Mouse (Mus musculus) kidney, embryonic 15.5 days (tissue): Measurements from ENCODE around the gene Nell1. TPM values are rescaled to one million over a fixed set of nuclear protein-coding genes. Genes with fewer than 3 reads are reported as not detected.

Experiments used
- ATAC-seq: fragments of 200-750 bp; cut with Nextera tagmentation; replicated peaks from 2 replicates; pipeline ENCODE4 v1.8.0; 2017; ENCODE audit warnings: moderate TSS enrichment; ENCODE audit not compliant: low FRiP score
- H3K27ac ChIP-seq: fragments of 300-500 bp; sonication (generic); 2 replicates; pipeline ENCODE4 v1.5.1; 2015; ENCODE audit warnings: mild to moderate bottlenecking, inconsistent platforms
- H3K27me3 ChIP-seq: fragments of 300-500 bp; sonication (generic); 2 replicates; pipeline ENCODE4 v1.6.1; 2015; ENCODE audit warnings: inconsistent platforms
- H3K36me3 ChIP-seq: fragments of 300-500 bp; sonication (generic); 2 replicates; pipeline ENCODE4 v1.6.1; 2015; ENCODE audit warnings: inconsistent platforms
- H3K4me1 ChIP-seq: fragments of 300-500 bp; sonication (generic); 2 replicates; pipeline ENCODE4 v1.6.1; 2015; ENCODE audit warnings: inconsistent platforms
- H3K4me2 ChIP-seq: fragments of 300-500 bp; sonication (generic); 2 replicates; pipeline ENCODE4 v1.6.1; 2015; ENCODE audit warnings: moderate library complexity, mild to moderate bottlenecking, inconsistent platforms
- H3K4me3 ChIP-seq: fragments of 300-500 bp; sonication (generic); replicated peaks from 2 replicates; pipeline ENCODE4 v1.5.1; 2015; ENCODE audit warnings: mild to moderate bottlenecking, inconsistent platforms
- H3K9ac ChIP-seq: fragments of 300-500 bp; sonication (generic); 2 replicates; pipeline ENCODE4 v1.6.1; 2015; ENCODE audit warnings: mild to moderate bottlenecking, inconsistent platforms
- H3K9me3 ChIP-seq: fragments of 300-500 bp; sonication (generic); replicated peaks from 2 replicates; pipeline ENCODE4 v1.6.1; 2016; ENCODE audit warnings: inconsistent platforms
- WGBS: fragments of 180-500 bp; shearing (Covaris S2); methylation state at CpG from one replicate; pipeline ENCODE4 v1.1.7; 2015; ENCODE audit warnings: mixed read lengths; 5-methylcytosine and 5-hydroxymethylcytosine counted together
- polyA plus RNA-seq: library from polyadenylated mRNA; unstranded; fragments of >200 nt; fragmentation: Nextera tagmentation; extraction: Ambion mirVana; gene quantifications from 2 replicates; pipeline ENCODE4 v1.2.1, GENCODE M21; 2015

Gene Nell1
- polyA plus RNA-seq, 1 experiment from 2014 or later = 11.5 TPM

DNA sequence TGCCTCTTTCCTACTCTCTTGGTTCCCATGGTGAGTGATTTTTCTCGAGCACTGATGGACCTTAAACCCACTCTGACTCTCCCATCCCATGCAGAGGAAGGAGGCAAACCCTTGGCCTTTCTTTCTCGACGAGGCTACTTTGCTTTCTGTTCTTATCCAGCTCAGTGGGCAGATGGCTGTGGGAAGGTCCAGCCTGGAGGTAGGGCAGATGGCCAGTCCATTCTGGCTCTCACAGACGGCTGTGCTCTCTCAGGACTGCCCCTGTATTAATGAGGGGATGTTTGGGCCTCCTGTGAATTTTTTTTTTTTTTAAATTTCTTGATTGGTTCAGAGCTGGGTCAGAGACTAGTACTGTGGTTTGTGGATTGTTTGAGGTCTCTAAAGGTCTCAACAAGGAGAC is 5.1 kb upstream of the Nell1 start:
- H3K4me3 ChIP-seq = no peak overlapping the region
- no peaks in the 10 kb centered on the region for H3K36me3 ChIP-seq
- no peak overlapping the region for H3K9ac ChIP-seq
- H3K4me1 ChIP-seq = peaks cover 5% of the 10 kb centered on the region
- WGBS = 50% methylated on average over 4 of the region's 4 CpGs
- no peaks in the 10 kb centered on the region for H3K9me3 ChIP-seq
- no peak overlapping the region for H3K27ac ChIP-seq
- H3K27me3 ChIP-seq = peaks cover 13% of the 10 kb centered on the region
- ATAC-seq = no peak
- H3K4me2 ChIP-seq = no peak overlapping the region

DNA sequence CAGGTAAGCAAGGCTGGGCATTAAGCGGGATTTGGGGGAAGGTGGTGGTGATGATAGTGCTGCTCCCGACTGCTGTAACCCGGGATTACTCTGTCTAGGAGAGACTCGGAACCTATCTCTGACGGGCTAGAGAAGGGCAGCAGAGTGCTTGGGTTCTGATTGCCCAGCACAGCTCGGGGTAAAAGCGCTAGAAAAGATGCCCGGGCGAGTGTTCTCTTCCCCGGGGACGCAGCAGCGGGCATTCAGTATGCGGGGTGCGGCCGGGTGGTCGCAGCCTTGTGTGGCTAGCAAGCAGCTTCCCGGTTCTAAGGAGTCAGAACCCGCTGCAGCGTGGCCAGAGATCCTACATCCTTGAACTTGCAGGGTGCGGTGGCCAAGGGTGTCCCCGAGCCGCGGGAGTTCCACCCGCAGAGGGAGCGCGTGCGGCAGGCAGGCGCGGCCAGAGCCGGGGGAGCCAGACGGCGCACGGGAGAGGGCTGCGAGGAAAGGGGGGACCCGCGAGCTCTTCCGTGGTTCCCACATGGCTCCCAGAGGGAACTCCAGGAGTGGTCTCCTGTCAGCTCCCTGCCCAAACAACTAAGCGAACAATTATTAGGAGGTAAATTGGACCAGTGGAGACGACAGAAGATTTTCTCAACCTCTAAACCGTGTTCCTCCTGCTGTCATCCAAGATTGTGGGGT is 917 bp downstream of the Nell1 start:
- peak overlapping the region; percentile 59 for H3K4me3 ChIP-seq
- H3K9me3 ChIP-seq = no peaks in the 10 kb centered on the region
- no peaks in the 10 kb centered on the region for H3K36me3 ChIP-seq
- WGBS = under 1% methylated on average over 40 of the region's 40 CpGs
- H3K9ac ChIP-seq = peak overlapping the region; percentile 50
- no peak overlapping the region for H3K27ac ChIP-seq
- peak; percentile 55 for ATAC-seq
- peaks cover 31% of the 10 kb centered on the region for H3K4me1 ChIP-seq
- H3K27me3 ChIP-seq = peaks cover 56% of the 10 kb centered on the region
- H3K4me2 ChIP-seq = peak overlapping the region; percentile 95

DNA sequence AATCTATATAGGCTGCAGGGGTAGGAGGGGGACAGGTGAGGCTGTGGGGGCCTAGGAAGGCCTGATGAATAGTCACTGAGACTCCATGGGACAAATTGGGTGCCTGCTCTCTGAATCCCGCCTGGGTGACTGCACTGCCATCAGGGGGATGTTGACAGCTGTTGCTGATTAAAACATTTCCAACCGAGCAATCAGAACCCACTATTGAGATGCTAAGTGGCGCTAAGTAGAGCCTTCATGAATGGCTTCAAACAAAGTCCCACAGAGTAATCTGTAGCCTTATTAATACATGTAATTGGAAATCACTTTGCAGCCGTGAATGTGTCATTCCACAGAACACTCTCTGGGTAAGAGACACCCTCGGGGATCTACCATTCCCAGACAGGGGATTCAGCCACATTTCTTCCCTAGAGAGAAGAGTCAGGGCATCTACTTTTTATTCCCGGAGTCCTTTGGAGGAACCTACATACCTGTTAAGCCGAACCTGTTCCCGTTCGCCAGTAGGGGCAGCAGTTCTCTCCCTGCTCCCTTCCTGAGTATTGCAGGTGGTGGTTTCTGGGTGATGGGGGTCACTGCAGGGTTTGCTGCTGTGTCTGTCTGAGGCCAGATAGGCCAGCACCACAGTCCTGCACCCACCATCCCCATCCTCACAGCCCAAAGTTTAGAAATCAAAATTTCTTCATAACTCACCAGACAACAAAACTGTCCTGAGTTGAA is 7.0 kb downstream of the Nell1 start:
- WGBS = 33% methylated on average over 9 of the region's 9 CpGs
- no peak for ATAC-seq
- no peak overlapping the region for H3K4me2 ChIP-seq

DNA sequence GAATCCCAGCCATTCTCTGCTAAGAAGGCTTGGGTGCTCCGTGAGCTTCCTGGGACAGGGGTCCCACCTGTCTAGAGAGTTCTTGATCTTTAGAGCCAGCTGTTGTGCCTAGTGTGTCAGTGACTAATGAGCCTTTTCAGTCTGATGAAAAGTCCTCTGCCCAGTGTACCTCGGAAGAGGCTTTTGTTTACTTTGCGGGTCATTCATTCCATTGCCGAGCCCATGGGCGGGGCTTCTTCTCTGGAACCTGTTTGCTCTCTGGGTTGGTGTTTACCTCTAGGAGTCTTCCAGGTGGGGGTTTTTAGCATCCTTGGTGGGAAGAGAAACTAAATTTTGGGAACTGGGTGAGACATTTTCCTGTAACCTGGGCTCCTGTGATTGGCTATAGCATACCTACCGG is 10.0 kb downstream of the Nell1 start:
- Histone ChIP-seq H3K9me3 (no peaks in the 10 kb centered on the region), H3K9ac (no peak overlapping the region), H3K4me3 (no peak overlapping the region), H3K4me1 (peaks cover 13% of the 10 kb centered on the region), H3K27me3 (no peaks in the 10 kb centered on the region), H3K36me3 (no peaks in the 10 kb centered on the region), H3K27ac (no peak overlapping the region), H3K4me2 (peak overlapping the region; percentile 25; the same call in 1 of the 2 replicates)
- 25% methylated on average over 6 of the region's 6 CpGs for WGBS
- peak; percentile 52 for ATAC-seq

More for the DNA sequence above, 7.0 kb downstream of the Nell1 start:
- no peaks in the 10 kb centered on the region for H3K36me3 ChIP-seq
- peaks cover 17% of the 10 kb centered on the region for H3K4me1 ChIP-seq
- H3K27ac ChIP-seq = no peak overlapping the region
- no peaks in the 10 kb centered on the region for H3K9me3 ChIP-seq
- no peak overlapping the region for H3K9ac ChIP-seq
- H3K27me3 ChIP-seq = peaks cover 21% of the 10 kb centered on the region
- no peak overlapping the region for H3K4me3 ChIP-seq

DNA sequence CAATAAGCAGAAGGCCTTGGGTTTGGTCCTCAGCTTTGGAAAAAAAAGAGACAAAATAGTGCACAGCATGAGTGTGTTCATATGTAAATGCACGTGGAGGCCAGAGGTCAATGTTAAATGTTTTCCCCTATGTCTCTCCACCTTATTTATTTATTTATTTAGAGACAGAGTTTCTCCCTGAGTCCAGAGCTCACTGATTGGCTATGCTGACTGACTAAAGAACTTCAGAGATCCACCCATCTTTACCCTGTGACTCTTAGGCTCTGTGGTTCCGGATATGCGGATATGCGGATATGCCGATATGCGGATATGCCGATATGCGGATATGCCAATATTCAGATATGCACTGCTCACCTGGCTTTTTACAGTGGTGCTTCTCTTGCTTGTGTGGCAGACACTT is 11.3 kb downstream of the Nell1 start:
- Histone ChIP-seq H3K9ac (no peak overlapping the region), H3K4me1 (peaks cover 13% of the 10 kb centered on the region), H3K27me3 (no peaks in the 10 kb centered on the region), H3K36me3 (no peaks in the 10 kb centered on the region), H3K4me3 (no peak overlapping the region), H3K27ac (no peak overlapping the region), H3K4me2 (no peak overlapping the region), H3K9me3 (no peaks in the 10 kb centered on the region)
- 92% methylated on average over 8 of the region's 8 CpGs for WGBS
- ATAC-seq = no peak

DNA sequence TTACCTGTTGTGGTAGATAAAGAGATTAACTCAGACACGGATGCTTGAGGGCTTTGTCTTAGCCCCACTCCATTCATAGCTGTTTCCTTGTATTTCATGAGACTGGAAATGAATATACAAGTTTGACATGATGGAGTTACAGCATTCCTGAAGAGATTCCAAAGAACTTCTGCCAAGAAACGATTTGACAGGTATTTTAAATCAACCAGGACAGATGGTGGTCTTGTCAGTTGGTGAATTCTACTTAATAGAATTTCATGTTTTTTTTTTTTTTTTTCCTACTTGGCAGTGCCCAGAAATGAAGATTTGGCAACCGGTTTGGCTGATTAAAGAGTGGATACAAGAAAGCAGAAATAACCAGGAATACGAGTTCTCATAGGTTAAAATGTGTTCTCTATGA is 24.7 kb downstream of the Nell1 start:
- no peak overlapping the region for H3K4me2 ChIP-seq
- no peaks in the 10 kb centered on the region for H3K9me3 ChIP-seq
- no peak for ATAC-seq
- H3K4me3 ChIP-seq = no peak overlapping the region
- 79% methylated on average over 4 of the region's 4 CpGs for WGBS
- no peak overlapping the region for H3K9ac ChIP-seq
- no peaks in the 10 kb centered on the region for H3K36me3 ChIP-seq
- no peaks in the 10 kb centered on the region for H3K27me3 ChIP-seq
- no peaks in the 10 kb centered on the region for H3K4me1 ChIP-seq
- no peak overlapping the region for H3K27ac ChIP-seq

DNA sequence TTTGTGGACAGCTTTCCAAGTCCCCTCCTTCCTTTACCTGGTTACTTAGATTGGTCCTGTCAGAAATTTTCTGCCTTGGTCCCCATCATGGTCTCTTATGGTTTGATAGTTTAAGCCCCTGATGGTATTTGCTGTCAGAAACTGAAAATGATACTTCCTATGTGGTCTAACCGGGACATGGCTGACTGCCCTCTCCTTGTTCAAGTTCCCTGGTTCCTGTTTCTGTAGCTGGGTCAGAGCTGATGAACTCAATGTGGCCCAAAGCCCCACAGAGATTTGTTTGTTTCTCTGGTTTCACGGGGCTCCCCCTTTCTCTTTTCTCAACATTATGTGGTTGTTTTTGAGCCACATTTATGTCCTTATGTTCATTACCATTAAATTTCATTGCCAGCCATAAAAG is 30.6 kb downstream of the Nell1 start:
- Histone ChIP-seq H3K4me2 (no peak overlapping the region), H3K4me3 (no peak overlapping the region), H3K9ac (no peak overlapping the region), H3K9me3 (no peaks in the 10 kb centered on the region), H3K27me3 (no peaks in the 10 kb centered on the region), H3K4me1 (peaks cover 18% of the 10 kb centered on the region), H3K36me3 (no peaks in the 10 kb centered on the region), H3K27ac (no peak overlapping the region)
- peak; percentile 54; the same call in 1 of the 2 replicates for ATAC-seq
- 7% methylated on average over 2 of the region's 2 CpGs for WGBS

DNA sequence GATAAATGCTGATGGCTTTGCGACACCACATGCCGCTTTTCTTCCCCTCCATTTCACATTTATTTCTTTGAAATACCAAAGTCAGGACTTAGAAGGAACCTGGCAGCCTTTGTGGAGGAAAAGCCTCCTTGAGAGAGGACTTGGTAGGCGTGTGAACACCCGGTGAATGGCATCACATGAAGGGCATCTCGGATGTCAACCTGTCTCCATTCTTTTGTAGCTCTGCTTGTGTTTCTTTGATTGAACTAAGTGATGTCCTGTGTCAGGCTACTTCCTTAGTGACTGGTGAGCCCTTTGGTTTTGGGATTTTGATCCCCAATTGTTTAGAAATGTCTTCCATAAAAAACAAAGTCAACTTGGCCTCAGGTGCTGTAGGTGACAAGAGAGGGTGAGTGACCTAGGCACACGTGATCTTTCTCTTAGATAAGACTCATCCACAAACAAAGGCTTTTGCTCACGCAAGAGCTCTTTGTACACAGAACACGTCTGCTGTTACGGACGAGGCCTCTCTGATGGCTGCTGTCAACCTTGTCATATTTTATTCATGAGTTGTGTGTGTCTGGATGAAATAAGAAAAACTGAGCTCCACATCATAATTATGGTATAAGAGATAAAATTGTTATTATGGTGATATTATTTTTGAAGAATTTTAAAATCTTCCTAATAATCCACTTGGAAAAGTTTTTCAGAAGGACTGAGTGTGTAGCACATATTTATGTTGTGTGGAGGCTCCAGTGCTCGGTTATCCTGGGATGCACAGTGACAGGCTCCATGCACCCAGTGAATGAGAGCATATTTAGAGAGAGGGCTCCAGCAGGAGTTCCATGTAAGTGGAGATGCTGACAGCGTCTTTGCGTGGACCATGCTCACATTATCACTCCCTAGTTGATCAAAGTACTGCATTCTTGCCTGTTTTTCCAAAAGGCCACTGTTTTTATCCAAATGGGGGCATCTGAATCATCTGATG is 60.8 kb downstream of the Nell1 start:
- Histone ChIP-seq H3K4me1 (no peaks in the 10 kb centered on the region), H3K4me2 (no peak overlapping the region), H3K9ac (no peak overlapping the region), H3K27ac (no peak overlapping the region), H3K36me3 (no peaks in the 10 kb centered on the region), H3K4me3 (no peak overlapping the region), H3K27me3 (no peaks in the 10 kb centered on the region), H3K9me3 (no peaks in the 10 kb centered on the region)
- ATAC-seq = no peak
- 76% methylated on average over 13 of the region's 13 CpGs for WGBS

DNA sequence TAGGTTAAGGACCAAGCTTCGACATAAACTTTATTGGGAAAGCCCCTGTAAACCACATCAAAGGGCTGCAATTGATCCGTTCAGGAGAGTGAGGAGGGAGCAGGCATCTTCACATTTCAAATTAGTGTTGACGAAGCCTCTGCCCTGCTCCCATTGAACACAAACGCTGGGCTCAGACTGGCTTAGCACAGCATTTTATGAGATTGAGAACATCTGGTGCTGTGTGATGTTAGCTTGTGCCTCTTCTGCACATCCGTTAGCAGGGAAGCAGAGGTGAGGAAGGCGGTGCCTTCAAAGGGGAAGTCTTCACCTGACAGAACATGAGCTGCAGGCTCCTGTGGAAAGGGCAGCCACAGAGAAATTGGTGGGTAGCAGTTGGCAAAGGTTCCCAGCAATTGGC is 66.4 kb downstream of the Nell1 start:
- H3K27ac ChIP-seq = no peak overlapping the region
- WGBS = 16% methylated on average over 6 of the region's 6 CpGs
- no peaks in the 10 kb centered on the region for H3K9me3 ChIP-seq
- H3K9ac ChIP-seq = no peak overlapping the region
- no peaks in the 10 kb centered on the region for H3K4me1 ChIP-seq
- H3K27me3 ChIP-seq = no peaks in the 10 kb centered on the region
- no peak for ATAC-seq
- no peaks in the 10 kb centered on the region for H3K36me3 ChIP-seq
- H3K4me3 ChIP-seq = no peak overlapping the region
- no peak overlapping the region for H3K4me2 ChIP-seq

DNA sequence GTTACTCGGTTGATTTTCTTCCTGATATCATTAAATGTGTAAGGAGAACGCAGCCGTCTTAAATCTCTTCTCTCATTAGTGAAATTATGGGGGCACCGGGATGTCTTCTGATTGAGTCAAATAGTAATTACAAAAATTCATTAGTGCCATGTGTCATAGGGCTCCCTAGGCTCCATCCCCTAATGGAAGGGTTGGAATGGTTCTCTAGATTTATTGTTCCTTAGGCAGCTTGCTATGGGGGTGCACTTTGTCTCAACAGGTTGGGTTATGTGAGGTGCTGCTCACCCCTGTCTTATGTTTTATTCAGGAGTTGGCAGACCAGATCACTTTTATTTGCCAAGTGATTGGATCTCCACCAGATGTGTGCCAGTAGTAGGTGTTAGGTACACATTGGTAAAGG is 75.5 kb downstream of the Nell1 start:
- Histone ChIP-seq H3K27ac (no peak overlapping the region), H3K27me3 (no peaks in the 10 kb centered on the region), H3K4me1 (no peaks in the 10 kb centered on the region), H3K4me3 (no peak overlapping the region), H3K36me3 (no peaks in the 10 kb centered on the region), H3K9ac (no peak overlapping the region), H3K4me2 (no peak overlapping the region), H3K9me3 (no peaks in the 10 kb centered on the region)
- ATAC-seq = no peak
- 79% methylated on average over 4 of the region's 4 CpGs for WGBS

DNA sequence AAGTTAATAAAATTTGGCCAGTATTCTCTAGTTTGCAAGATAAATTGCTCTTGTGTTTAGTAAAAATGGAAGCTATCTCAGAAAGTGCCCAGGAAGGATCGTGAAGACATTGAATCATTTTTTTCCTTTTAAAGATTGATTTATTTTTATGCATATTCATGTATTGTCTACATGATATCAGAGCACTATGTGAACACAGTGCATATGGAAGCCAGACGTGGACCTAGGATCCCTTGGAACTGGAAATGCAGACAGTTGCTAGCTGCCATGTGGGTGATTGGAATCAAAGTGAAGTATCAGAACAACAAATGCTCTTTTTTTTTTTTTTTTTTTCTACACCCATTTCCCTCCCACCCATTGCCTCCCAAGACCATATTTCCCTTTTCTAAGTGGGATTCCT is 79.0 kb downstream of the Nell1 start:
- no peaks in the 10 kb centered on the region for H3K4me1 ChIP-seq
- WGBS = 93% methylated on average over 2 of the region's 2 CpGs
- ATAC-seq = no peak

DNA sequence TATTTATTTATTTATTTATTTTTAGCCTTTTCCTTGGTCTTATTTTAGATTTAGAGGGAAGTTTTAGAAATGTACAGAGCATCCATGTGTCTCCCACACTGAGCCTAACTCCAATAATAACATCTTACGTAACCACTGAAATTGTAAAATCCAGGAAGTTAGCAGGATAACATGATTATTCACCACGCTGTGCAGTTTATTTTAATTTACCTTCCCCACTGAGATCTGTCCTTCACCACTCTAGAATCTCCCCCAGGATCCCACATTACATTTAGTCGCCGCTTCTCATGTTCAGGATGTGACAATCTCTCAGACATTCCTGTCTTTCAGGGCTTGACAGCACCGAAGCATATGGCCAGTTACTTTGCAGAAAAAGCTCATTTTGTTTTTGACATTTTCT is 119.8 kb downstream of the Nell1 start:
- no peaks in the 10 kb centered on the region for H3K4me1 ChIP-seq
- no peaks in the 10 kb centered on the region for H3K27me3 ChIP-seq
- no peaks in the 10 kb centered on the region for H3K9me3 ChIP-seq
- no peak overlapping the region for H3K27ac ChIP-seq
- H3K4me2 ChIP-seq = no peak overlapping the region
- no peak overlapping the region for H3K9ac ChIP-seq
- 84% methylated on average over 5 of the region's 5 CpGs for WGBS
- no peak for ATAC-seq
- no peak overlapping the region for H3K4me3 ChIP-seq
- no peaks in the 10 kb centered on the region for H3K36me3 ChIP-seq

More for the DNA sequence above, 79.0 kb downstream of the Nell1 start:
- H3K9me3 ChIP-seq = no peaks in the 10 kb centered on the region
- H3K27me3 ChIP-seq = no peaks in the 10 kb centered on the region
- H3K36me3 ChIP-seq = no peaks in the 10 kb centered on the region
- no peak overlapping the region for H3K4me3 ChIP-seq
- no peak overlapping the region for H3K9ac ChIP-seq
- H3K4me2 ChIP-seq = no peak overlapping the region
- no peak overlapping the region for H3K27ac ChIP-seq
